Mouse (Mus musculus) testis, adult 2 months (tissue): ENCODE measurements around the gene Rbm28.

ENCODE experiments used
- CTCF ChIP-seq: fragments of 200-500 bp; IDR thresholded peaks from 2 replicates; pipeline ENCODE4 v1.5.1; 2012; ENCODE audit warnings: low read depth, mild to moderate bottlenecking, inconsistent platforms, low read length, moderate library complexity; ENCODE audit not compliant: control insufficient read depth, insufficient read depth, insufficient replicate concordance
- POLR2A ChIP-seq: fragments of 200-500 bp; IDR thresholded peaks from 2 replicates; pipeline ENCODE4 v1.6.1; 2012; ENCODE audit warnings: low read depth, mild to moderate bottlenecking, inconsistent platforms, low read length, moderate library complexity; ENCODE audit not compliant: control insufficient read depth

DNA sequence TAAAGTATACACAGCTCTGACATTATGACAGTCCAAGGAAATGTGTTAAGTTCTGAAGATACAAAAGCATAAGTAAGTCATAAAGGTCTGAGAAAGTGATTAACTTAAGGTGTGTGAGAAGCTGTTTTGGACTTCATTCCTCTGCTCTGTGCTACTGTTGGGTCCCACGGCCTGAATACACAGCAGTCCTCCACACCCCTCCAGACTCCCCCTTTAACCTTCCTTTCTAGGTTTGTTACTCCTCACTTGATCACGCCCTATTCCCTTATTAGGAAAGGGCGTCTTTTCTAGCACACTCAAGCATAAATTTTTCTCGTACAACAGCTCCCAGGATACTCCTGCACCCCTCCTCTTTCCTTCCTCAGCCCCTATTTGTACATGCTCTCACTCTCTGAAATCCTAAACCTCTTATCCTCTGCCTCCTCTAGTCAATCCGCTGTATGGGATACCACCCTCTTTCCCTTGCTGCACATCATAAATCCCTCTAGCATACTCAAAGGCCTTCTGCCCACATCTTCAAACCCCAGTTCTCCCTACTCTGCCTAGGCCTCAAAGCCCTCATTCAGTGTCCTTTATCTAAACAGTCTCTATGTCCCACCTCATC, 17.3 kb downstream of the Rbm28 start:
- TF ChIP-seq CTCF (no peak), POLR2A (no peak)
